Mouse (Mus musculus): ENCODE results near the gene Snrpa1. TPM values are rescaled to one million over a fixed set of nuclear protein-coding genes. Genes with fewer than 3 reads are reported as not detected.
A peak's percentile ranks its signal among the peaks of the same experiment; 100 is the strongest.
"Not testable (repeated sequence)": the region's sequence is repeated elsewhere in the genome, so short reads cannot be mapped to it uniquely, and the experiment has no call there.

Snrpa1 gene
- polyA plus RNA-seq, 1 experiment = 168 TPM

GRCm38 (mm10) chr7:66044617-66045016 lies 14.2 kb upstream of the Snrpa1 start:
- H3K4me3 ChIP-seq (replicated peaks) = no peak overlapping the region
- peaks cover 12% of the 10 kb centered on the region; the same call in 1 of the 2 replicates for H3K4me1 ChIP-seq
- H3K36me3 ChIP-seq (replicated peaks; ENCODE audit: low read length) = no peaks in the 10 kb centered on the region
- TF ChIP-seq FLI1 (IDR thresholded peaks at IDR 0.05; ENCODE audit: low read length) = no peak
- no peak for TF ChIP-seq GATA1 (IDR thresholded peaks at IDR 0.05; ENCODE audit: borderline replicate concordance, low read length)
- H3K9me3 ChIP-seq = no peaks in the 10 kb centered on the region
- peaks cover 75% of the 10 kb centered on the region for H3K27me3 ChIP-seq (replicated peaks)

GRCm38 (mm10) chr7:66046921-66047918 lies 11.6 kb upstream of the Snrpa1 start:
- TF ChIP-seq GATA1 (IDR thresholded peaks at IDR 0.05; ENCODE audit: borderline replicate concordance, low read length) (no peak), FLI1 (IDR thresholded peaks at IDR 0.05; ENCODE audit: low read length) (no peak)
- Histone ChIP-seq H3K9me3 (no peaks in the 10 kb centered on the region), H3K27me3 (replicated peaks) (peaks cover 65% of the 10 kb centered on the region), H3K4me3 (replicated peaks) (no peak overlapping the region), H3K36me3 (replicated peaks; ENCODE audit: low read length) (no peaks in the 10 kb centered on the region), H3K4me1 (peaks cover 23% of the 10 kb centered on the region)

- H3K4me3 ChIP-seq (replicated peaks) = no peak overlapping the region
- peaks cover 65% of the 10 kb centered on the region for H3K27me3 ChIP-seq (replicated peaks)
- no peaks in the 10 kb centered on the region for H3K36me3 ChIP-seq (replicated peaks; ENCODE audit: low read length)
- H3K9me3 ChIP-seq = peaks cover 6% of the 10 kb centered on the region
- H3K4me1 ChIP-seq = peaks cover 23% of the 10 kb centered on the region
- TF ChIP-seq FLI1 (IDR thresholded peaks at IDR 0.05; ENCODE audit: low read length) (no peak), GATA1 (IDR thresholded peaks at IDR 0.05; ENCODE audit: borderline replicate concordance, low read length) (no peak)
Observed at GRCm38 (mm10) chr7:66047975-66048374, 10.8 kb upstream of the Snrpa1 start.

- H3K27me3 ChIP-seq (replicated peaks) = peaks cover 62% of the 10 kb centered on the region
- peaks cover 7% of the 10 kb centered on the region for H3K9me3 ChIP-seq
- TF ChIP-seq FLI1 (IDR thresholded peaks at IDR 0.05; ENCODE audit: low read length) = no peak
- no peak for TF ChIP-seq GATA1 (IDR thresholded peaks at IDR 0.05; ENCODE audit: borderline replicate concordance, low read length)
Observed at GRCm38 (mm10) chr7:66048446-66049230, 10.2 kb upstream of the Snrpa1 start.

GRCm38 (mm10) chr7:66053946-66054483 lies 4.8 kb upstream of the Snrpa1 start:
- TF ChIP-seq GATA1 (IDR thresholded peaks at IDR 0.05; ENCODE audit: borderline replicate concordance, low read length) (no peak), FLI1 (IDR thresholded peaks at IDR 0.05; ENCODE audit: low read length) (no peak)
- Histone ChIP-seq H3K9me3 (peaks cover 15% of the 10 kb centered on the region), H3K4me3 (replicated peaks) (no peak overlapping the region), H3K27me3 (replicated peaks) (peaks cover 17% of the 10 kb centered on the region), H3K4me1 (peaks cover 20% of the 10 kb centered on the region), H3K36me3 (replicated peaks; ENCODE audit: low read length) (no peaks in the 10 kb centered on the region)

More at GRCm38 (mm10) chr7:66048446-66049230, 10.2 kb upstream of the Snrpa1 start:
- Histone ChIP-seq H3K4me1 (peaks cover 23% of the 10 kb centered on the region), H3K4me3 (replicated peaks) (no peak overlapping the region), H3K36me3 (replicated peaks; ENCODE audit: low read length) (no peaks in the 10 kb centered on the region)

GRCm38 (mm10) chr7:66055356-66055755 lies 3.4 kb upstream of the Snrpa1 start:
- not testable (repeated sequence) for H3K4me3 ChIP-seq (replicated peaks); H3K27me3 ChIP-seq (replicated peaks); H3K36me3 ChIP-seq (replicated peaks; ENCODE audit: low read length)
- Histone ChIP-seq H3K4me1 (peaks cover 31% of the 10 kb centered on the region), H3K9me3 (peaks cover 15% of the 10 kb centered on the region)

GRCm38 (mm10) chr7:66060066-66060956 lies 1.5 kb downstream of the Snrpa1 start:
- Histone ChIP-seq H3K4me3 (replicated peaks) (peak overlapping the region; percentile 99), H3K27me3 (replicated peaks) (peaks cover 3% of the 10 kb centered on the region), H3K4me1 (peaks cover 35% of the 10 kb centered on the region), H3K36me3 (replicated peaks; ENCODE audit: low read length) (peaks cover 32% of the 10 kb centered on the region), H3K9me3 (peaks cover 9% of the 10 kb centered on the region)
- TF ChIP-seq FLI1 (IDR thresholded peaks at IDR 0.05; ENCODE audit: low read length) = no peak
- no peak for TF ChIP-seq GATA1 (IDR thresholded peaks at IDR 0.05; ENCODE audit: borderline replicate concordance, low read length)

GRCm38 (mm10) chr7:66061057-66061456 lies 2.3 kb downstream of the Snrpa1 start:
- Histone ChIP-seq H3K4me3 (replicated peaks) (peak overlapping the region; percentile 99), H3K36me3 (replicated peaks; ENCODE audit: low read length) (peaks cover 39% of the 10 kb centered on the region), H3K27me3 (replicated peaks) (peaks cover 3% of the 10 kb centered on the region), H3K9me3 (peaks cover 9% of the 10 kb centered on the region), H3K4me1 (peaks cover 35% of the 10 kb centered on the region)
- TF ChIP-seq FLI1 (IDR thresholded peaks at IDR 0.05; ENCODE audit: low read length) = no peak
- TF ChIP-seq GATA1 (IDR thresholded peaks at IDR 0.05; ENCODE audit: borderline replicate concordance, low read length) = no peak

GRCm38 (mm10) chr7:66076411-66076810 lies 17.6 kb downstream of the Snrpa1 start:
- Histone ChIP-seq H3K27me3 (replicated peaks) (no peaks in the 10 kb centered on the region), H3K4me3 (replicated peaks) (no peak overlapping the region), H3K9me3 (no peaks in the 10 kb centered on the region), H3K4me1 (peaks cover 50% of the 10 kb centered on the region), H3K36me3 (replicated peaks; ENCODE audit: low read length) (peaks cover 68% of the 10 kb centered on the region)
- no peak for TF ChIP-seq GATA1 (IDR thresholded peaks at IDR 0.05; ENCODE audit: borderline replicate concordance, low read length)
- TF ChIP-seq FLI1 (IDR thresholded peaks at IDR 0.05; ENCODE audit: low read length) = no peak
